Mouse (Mus musculus): ENCODE measurements around the gene Epha2.

DNA sequence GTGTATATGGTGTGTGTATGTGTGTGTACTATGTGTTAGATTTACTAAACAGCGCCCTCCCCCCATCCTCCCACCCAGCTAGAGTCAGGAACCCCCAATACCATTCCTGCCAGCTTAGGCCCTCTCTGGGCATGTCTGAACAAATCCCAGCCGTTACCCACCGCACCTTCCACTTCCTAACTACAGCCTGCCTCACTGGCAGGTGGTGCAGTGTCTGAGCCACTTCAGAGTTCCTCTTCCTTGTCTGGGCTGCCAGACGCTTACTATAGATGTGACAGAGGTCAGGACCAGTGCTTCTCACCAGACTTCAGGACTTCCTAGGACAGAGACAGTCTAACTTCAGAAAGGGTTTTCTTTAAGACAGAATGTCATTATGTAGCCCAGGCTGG lies 3.2 kb downstream of the Epha2 start:
- TF ChIP-seq CTCF (IDR thresholded peaks at IDR 0.05; ENCODE audit: low read depth): no peak
- no peak for TF ChIP-seq EP300 (IDR thresholded peaks at IDR 0.05; ENCODE audit: low read depth)

Measured in liver, embryonic 14.5 days (tissue).